Mouse (Mus musculus) lung, postnatal 0 days (tissue): ENCODE data around the gene Aifm2.

Source experiments
- CTCF ChIP-seq: IDR thresholded peaks from 2 replicates; pipeline ENCODE4 v1.5.1; 2016; ENCODE audit warnings: antibody characterized with exemption, mild to moderate bottlenecking
- EP300 ChIP-seq: IDR thresholded peaks from 2 replicates; pipeline ENCODE4 v1.6.1; 2016; ENCODE audit warnings: antibody characterized with exemption, mild to moderate bottlenecking, control low read depth

GRCm38 (mm10) chr10:61697028-61697427 lies 18.0 kb upstream of the Aifm2 start:
- TF ChIP-seq CTCF (no peak), EP300 (no peak)
